Mouse (Mus musculus) liver, adult 2 months (tissue): ENCODE results near the gene Napepld.

Experiments used
- CTCF ChIP-seq: fragments of 200-500 bp; IDR thresholded peaks from 2 replicates; pipeline ENCODE4 v1.5.1; 2011; ENCODE audit warnings: low read depth, low read length, control low read depth
- POLR2A ChIP-seq: fragments of 200-500 bp; IDR thresholded peaks from 2 replicates; pipeline ENCODE4 v1.6.1; 2011; ENCODE audit warnings: low read length, control low read depth; ENCODE audit not compliant: insufficient read depth; ENCODE audit errors: extremely low read depth

DNA sequence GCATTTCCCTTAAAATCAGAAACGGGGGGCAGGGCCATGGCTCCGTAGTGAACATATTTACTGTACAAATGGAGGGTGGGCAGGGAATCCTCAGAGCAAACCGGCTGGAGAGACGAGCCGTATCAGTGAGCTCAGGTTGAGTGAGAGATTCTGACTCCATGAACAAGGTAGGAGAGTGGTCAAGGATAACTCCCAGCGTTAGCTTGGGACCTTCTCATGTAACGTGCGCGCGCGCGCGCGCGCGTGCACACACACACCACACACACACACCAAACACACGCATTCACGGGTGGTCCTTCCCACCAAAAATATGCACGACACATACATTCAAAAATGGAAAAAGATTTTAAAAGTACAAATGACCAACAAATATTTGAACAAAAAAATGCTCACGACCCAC lies 33.9 kb upstream of the Napepld start:
- no peak for TF ChIP-seq POLR2A
- no peak for TF ChIP-seq CTCF
